Mouse (Mus musculus): ENCODE data around the gene Hddc3.

Gene Hddc3

GRCm38 (mm10) chr7:80334848-80335247 is 8.1 kb upstream of the Hddc3 start:
- DNase-seq (ENCODE audit: low spot score) = no peak

DNA sequence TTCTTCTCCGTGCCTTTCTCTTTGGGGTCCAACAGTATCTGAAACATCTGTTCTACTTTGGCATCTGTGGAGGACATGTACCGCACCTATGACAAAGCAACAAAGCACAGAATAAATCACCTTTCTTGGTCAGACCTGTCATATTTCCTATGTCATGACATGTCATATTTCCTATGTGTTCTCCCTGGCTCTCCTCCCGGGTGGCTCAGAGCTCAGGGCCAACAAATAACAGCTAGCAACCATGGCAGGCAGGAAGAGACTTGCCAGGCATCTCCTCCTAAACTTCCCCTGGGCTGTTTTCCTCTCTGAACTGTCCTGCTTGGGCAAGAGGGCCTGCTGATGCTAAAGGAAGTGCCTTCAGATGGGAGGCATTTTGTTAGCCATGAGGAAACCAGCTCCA is 6.0 kb upstream of the Hddc3 start:
- no peak for DNase-seq (ENCODE audit: low spot score)

GRCm38 (mm10) chr7:80339371-80339770 is 3.5 kb upstream of the Hddc3 start:
- DNase-seq (ENCODE audit: low spot score) = no peak

GRCm38 (mm10) chr7:80339793-80340628 is 2.9 kb upstream of the Hddc3 start:
- DNase-seq (ENCODE audit: low spot score) = peak; percentile 99

DNA sequence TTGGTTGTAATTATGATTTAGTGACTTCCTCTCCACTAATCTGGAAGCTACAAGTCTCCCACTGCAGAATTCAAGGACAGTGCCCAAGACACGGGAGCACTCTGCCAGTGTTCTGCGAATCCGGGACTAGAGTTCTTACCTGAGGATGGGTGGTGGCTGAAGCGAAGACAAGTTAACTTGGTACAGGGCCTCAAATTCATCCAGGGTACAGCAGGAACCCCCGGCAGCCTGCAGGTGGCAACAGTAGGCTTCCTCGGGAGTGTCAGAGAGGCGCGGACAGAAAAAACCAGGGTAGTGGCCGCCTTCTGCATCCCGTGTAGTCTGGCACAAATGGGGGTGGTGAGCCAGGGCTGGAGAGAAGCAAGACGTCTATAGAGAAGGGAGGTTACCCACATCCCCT is 2.1 kb upstream of the Hddc3 start, which contains the start of gene Unc45a:
Gene Unc45a, minus strand, starts transcription at position 213 of the 400 bp plus-strand sequence.
- peak; percentile 78 for DNase-seq (ENCODE audit: low spot score)

GRCm38 (mm10) chr7:80341793-80342192 is 1.1 kb upstream of the Hddc3 start:
- DNase-seq (ENCODE audit: low spot score) = no peak

- no peak for DNase-seq (ENCODE audit: low spot score)
Observed at GRCm38 (mm10) chr7:80343270-80344018, 540 bp downstream of the Hddc3 start.

DNA sequence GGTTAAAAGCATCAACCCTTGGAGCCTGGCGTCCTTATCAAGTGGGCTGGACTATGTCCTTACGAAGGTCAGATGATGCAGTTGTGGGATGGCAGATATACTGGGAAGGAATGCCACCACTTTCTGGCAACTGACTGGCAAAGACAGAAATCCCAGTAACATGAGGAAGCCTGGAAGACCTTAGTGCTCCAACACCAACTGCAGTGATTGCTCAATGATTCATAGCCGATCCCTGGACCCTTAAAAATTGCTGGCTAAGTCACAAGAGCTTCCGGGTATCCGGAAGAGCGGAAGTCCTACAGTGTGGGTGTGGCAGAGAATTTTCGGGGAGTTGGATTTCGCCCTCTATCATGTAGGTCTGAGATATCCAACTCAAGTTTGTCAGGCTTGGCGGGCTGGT is 3.3 kb downstream of the Hddc3 start:
- no peak for DNase-seq (ENCODE audit: low spot score)

GRCm38 (mm10) chr7:80346830-80347229 is 3.9 kb downstream of the Hddc3 start:
- no peak for DNase-seq (ENCODE audit: low spot score)

- no peak for DNase-seq (ENCODE audit: low spot score)
Observed at GRCm38 (mm10) chr7:80347670-80348586, 5.0 kb downstream of the Hddc3 start.

- no peak for DNase-seq (ENCODE audit: low spot score)
Observed at GRCm38 (mm10) chr7:80350808-80351207, 7.9 kb downstream of the Hddc3 start.

DNA sequence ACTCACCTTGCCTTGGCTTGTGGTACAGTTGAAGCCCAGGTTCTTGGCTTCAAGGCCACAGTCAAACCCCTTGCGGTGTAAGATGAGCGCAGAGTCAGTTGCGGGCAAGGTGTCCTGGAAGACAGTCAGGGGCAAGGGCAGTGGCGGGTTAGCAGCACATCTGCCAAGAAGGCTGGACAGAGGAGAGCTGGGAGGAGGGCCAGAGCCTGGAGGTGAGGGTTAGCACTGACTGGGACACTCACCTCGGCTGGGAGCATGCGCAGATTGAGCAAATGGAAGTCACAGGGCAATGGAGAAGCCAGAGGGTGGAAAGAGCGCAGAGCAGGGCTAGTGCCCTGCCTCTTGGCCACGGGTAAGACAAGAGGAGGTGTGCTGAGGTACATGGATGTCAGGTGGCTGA is 10.0 kb downstream of the Hddc3 start:
- DNase-seq (ENCODE audit: low spot score) = no peak

GRCm38 (mm10) chr7:80356351-80356750 is 13.4 kb downstream of the Hddc3 start:
- DNase-seq (ENCODE audit: low spot score) = no peak

GRCm38 (mm10) chr7:80357156-80357555 is 14.3 kb downstream of the Hddc3 start:
- DNase-seq (ENCODE audit: low spot score) = peak; percentile 70

GRCm38 (mm10) chr7:80358039-80358438 is 15.1 kb downstream of the Hddc3 start:
- no peak for DNase-seq (ENCODE audit: low spot score)

DNA sequence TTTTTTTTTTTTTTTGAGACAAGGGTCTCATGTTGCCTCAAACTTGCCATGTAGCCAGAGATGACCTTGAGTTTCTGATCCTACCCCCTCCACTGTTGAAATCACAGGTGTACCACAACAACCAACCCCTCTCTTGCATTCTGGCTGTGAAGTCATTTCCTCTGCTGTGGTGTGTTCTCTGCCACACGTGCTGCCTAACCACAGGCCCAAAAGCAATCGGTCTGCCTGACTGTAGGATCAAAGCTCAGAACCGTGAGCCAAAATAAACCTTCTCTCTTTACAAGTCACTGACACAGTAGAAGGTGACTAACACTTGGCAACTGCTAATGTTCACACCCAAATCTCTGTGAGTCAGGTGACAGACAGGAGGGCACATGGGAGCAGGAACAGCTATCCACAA is 17.5 kb downstream of the Hddc3 start:
- DNase-seq (ENCODE audit: low spot score) = no peak

GRCm38 (mm10) chr7:80365759-80366158 is 22.9 kb downstream of the Hddc3 start:
- no peak for DNase-seq (ENCODE audit: low spot score)

- DNase-seq (ENCODE audit: low spot score) = no peak
Observed at GRCm38 (mm10) chr7:80367232-80367631, 24.3 kb downstream of the Hddc3 start.

- no peak for DNase-seq (ENCODE audit: low spot score)
Observed at GRCm38 (mm10) chr7:80368009-80368408, 25.1 kb downstream of the Hddc3 start.

GRCm38 (mm10) chr7:80368635-80369421 is 25.9 kb downstream of the Hddc3 start:
- no peak for DNase-seq (ENCODE audit: low spot score)

DNA sequence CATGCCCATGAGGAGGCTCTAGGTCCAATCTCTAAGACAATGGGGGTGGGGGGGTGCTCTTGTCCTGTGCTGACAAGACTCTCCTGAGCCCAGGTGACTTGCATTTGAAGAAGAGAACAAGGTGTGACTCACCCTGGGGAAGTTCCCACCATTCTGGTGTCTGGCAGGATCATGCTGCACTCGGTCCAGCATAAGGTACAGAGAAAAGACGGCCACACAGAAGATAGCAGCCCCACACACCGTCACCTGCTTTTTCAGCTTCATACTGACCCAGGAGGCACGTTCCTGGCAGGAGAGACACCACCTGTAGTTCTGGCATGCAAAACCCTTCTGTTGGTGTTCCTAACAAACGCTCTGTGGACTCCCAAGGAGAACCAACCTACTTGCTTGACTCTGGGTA is 26.6 kb downstream of the Hddc3 start:
- no peak for DNase-seq (ENCODE audit: low spot score)
